Mouse (Mus musculus) heart, postnatal 0 days (tissue): ENCODE data around the gene Vac14. TPM values are rescaled to one million over a fixed set of nuclear protein-coding genes. Genes with fewer than 3 reads are reported as not detected.

ENCODE experiments used
- ATAC-seq: fragments of 200-750 bp; cut with Nextera tagmentation; 2 replicates; pipeline ENCODE4 v1.8.0; 2017; ENCODE audit warnings: low read depth, moderate number of reproducible peaks, moderate library complexity; ENCODE audit not compliant: insufficient read depth
- DNase-seq: peaks from one replicate; pipeline ENCODE4 v3.0.0-alpha.2; 2016; ENCODE audit warnings: low spot score
- H3K27ac ChIP-seq: fragments of 300-500 bp; sonication (generic); 2 replicates; pipeline ENCODE4 v1.5.1; 2014; ENCODE audit warnings: low read depth, mild to moderate bottlenecking
- H3K27me3 ChIP-seq: fragments of 300-500 bp; sonication (generic); 2 replicates; pipeline ENCODE4 v1.6.1; 2014; ENCODE audit warnings: low read length, mixed read lengths; ENCODE audit not compliant: control insufficient read depth, insufficient read depth
- H3K36me3 ChIP-seq: fragments of 300-500 bp; sonication (generic); replicated peaks from 2 replicates; pipeline ENCODE4 v1.6.1; 2014; ENCODE audit warnings: low read length, mixed read lengths; ENCODE audit not compliant: control insufficient read depth, insufficient read depth
- H3K4me1 ChIP-seq: fragments of 300-500 bp; sonication (generic); 2 replicates; pipeline ENCODE4 v1.6.1; 2014; ENCODE audit warnings: antibody characterized with exemption; ENCODE audit not compliant: control insufficient read depth, insufficient read depth
- H3K4me2 ChIP-seq: fragments of 300-500 bp; sonication (generic); 2 replicates; pipeline ENCODE4 v1.6.1; 2014; ENCODE audit warnings: low read depth, mild to moderate bottlenecking, low read length, moderate library complexity
- H3K4me3 ChIP-seq: fragments of 300-500 bp; sonication (generic); 2 replicates; pipeline ENCODE4 v1.5.1; 2014; ENCODE audit warnings: low read depth, low read length
- H3K9ac ChIP-seq: fragments of 300-500 bp; sonication (generic); replicated peaks from 2 replicates; pipeline ENCODE4 v1.6.1; 2014; ENCODE audit warnings: low read depth, low read length, mixed read lengths
- H3K9me3 ChIP-seq: fragments of 300-500 bp; sonication (generic); replicated peaks from 2 replicates; pipeline ENCODE4 v1.6.1; 2016; ENCODE audit warnings: low read length; ENCODE audit not compliant: control insufficient read depth
- CTCF ChIP-seq: IDR thresholded peaks from 2 replicates; pipeline ENCODE4 v1.5.1; 2016; ENCODE audit warnings: antibody characterized with exemption, control low read depth, low read depth
- EP300 ChIP-seq: IDR thresholded peaks from 2 replicates; pipeline ENCODE4 v1.6.1; 2016; ENCODE audit warnings: antibody characterized with exemption, low read depth
- WGBS: fragments of 180-500 bp; shearing (Covaris S2); extraction: QIAGEN DNeasy Blood & Tissue Kit; methylation state at CpG from one replicate; pipeline ENCODE4 v1.1.7; 2014; 5-methylcytosine and 5-hydroxymethylcytosine counted together
- polyA plus RNA-seq: library from polyadenylated mRNA; unstranded; fragments of >200 nt; fragmentation: Nextera tagmentation; extraction: Ambion mirVana; gene quantifications from 2 replicates; pipeline ENCODE4 v1.2.1, GENCODE M21; 2015
- total RNA-seq: library from RNA; depleted of rRNA; stranded (reverse); fragments of >200 nt; gene quantifications from 2 replicates; pipeline ENCODE4 v1.2.3, GENCODE M21; 2014; ENCODE audit warnings: low replicate concordance; rRNA removed

Vac14 gene
- total RNA-seq (13.6 and 23.2 TPM in 2 replicates), polyA plus RNA-seq (8.9 and 10.3 TPM in 2 replicates)

DNA sequence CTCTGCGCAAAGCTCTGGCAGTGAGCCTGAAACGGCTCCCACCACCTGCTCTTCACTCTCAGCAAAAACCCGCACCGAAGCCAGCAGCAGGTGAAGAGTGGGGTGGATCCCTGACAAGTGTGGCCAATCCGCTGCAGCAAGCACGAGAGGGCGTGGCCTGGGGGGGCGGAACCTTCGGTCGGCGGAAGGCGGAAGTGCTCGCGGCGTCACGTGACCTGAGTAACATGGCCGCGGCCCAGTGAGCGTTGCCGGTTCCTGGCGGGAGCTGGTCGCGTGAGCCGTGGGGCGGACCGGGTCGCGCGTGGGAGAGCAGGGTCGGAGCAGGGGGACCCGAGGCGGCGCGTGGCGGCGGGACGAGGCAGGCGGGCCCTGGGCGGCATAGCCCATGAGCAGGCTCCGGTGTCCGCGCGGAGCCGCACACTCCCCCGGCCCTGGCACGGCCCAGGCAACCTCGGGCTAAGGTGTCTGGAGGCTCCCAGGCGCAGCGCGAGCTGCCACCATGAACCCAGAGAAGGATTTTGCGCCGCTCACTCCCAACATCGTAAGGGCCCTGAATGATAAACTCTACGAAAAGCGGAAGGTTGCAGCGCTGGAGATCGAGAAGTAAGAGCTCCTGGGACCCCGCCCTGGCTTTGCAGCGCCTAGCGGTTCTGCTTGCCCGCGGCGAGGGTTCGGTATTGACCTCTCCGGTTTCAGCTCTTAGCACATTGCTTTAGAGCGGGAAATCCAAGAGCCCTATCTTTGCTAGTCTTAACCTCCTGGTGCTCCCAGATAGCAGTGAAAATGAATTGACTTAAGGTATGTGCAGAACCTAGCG is at the start of gene Vac14:
Vac14 (plus strand) TSS at position 195 of the 817 bp plus-strand sequence.
- Histone ChIP-seq H3K36me3 (no peaks in the 10 kb centered on the region), H3K27me3 (peaks cover 3% of the 10 kb centered on the region; the same call in 1 of the 2 replicates), H3K9me3 (no peaks in the 10 kb centered on the region), H3K27ac (peak within 1 kb of the TSS; percentile 52; the same call in 1 of the 2 replicates), H3K4me3 (peak within 1 kb of the TSS; percentile 90), H3K9ac (peak within 1 kb of the TSS; percentile 74), H3K4me1 (peaks cover 16% of the 10 kb centered on the region), H3K4me2 (peak within 1 kb of the TSS; percentile 98)
- peak; percentile 96 for DNase-seq
- WGBS = under 1% methylated on average over 67 of the region's 67 CpGs
- no peak for TF ChIP-seq CTCF
- TF ChIP-seq EP300 = 0 out of 2 replicates have a peak, but pooled peaks have one; percentile 3
- peak; percentile 97 for ATAC-seq

DNA sequence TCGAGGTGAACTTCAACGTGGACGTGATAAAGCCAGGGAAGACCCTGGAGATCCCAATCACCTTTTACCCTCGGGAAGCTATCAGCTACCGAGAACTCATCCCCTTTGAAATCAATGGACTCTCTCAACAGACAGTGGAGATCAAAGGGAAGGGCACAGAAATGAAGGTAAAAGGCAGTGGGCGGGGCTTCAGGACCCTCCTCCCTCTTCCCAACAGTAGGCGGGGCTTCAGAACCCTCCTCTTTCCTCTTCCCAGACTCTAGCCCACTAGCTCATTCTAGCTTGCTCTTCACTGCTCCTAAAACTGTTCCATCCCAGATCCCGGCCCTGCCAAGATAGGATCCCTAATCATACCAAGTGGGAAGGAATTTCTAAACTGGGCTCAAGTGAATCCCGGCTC is 25.7 kb upstream of the Vac14 start:
- Histone ChIP-seq H3K9ac (no peak overlapping the region), H3K36me3 (no peaks in the 10 kb centered on the region), H3K27ac (no peak overlapping the region), H3K4me2 (no peak overlapping the region), H3K9me3 (no peaks in the 10 kb centered on the region), H3K27me3 (0 out of 2 replicates have a peak, but pooled peaks cover 7% of the 10 kb centered on the region), H3K4me3 (no peak overlapping the region), H3K4me1 (no peaks in the 10 kb centered on the region)
- no peak for TF ChIP-seq EP300
- no peak for TF ChIP-seq CTCF
- ATAC-seq (no peak), DNase-seq (no peak)
- 66% methylated on average over 9 of the region's 9 CpGs for WGBS

DNA sequence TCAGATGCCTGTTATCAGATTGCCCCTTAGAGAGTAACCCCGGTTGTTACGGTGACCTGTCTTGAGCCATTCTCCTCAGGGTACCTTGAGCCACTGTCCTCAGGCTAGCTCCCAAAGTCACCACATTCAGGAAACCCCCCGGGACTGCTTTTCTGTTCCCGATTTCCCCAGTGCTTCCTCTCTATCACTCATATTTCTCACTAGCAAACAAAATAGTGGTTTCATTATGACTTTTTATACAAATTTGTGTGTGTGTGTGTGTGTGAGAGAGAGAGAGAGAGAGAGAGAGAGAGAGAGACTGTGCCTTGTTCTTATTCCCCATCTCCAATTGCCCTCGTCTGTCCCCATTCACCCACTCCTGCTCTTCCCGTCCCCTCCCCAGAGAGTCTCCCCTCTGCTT is 24.2 kb upstream of the Vac14 start:
- Histone ChIP-seq H3K4me1 (no peaks in the 10 kb centered on the region), H3K27ac (no peak overlapping the region), H3K9ac (no peak overlapping the region), H3K9me3 (no peaks in the 10 kb centered on the region), H3K27me3 (0 out of 2 replicates have a peak, but pooled peaks cover 7% of the 10 kb centered on the region), H3K4me2 (no peak overlapping the region), H3K36me3 (no peaks in the 10 kb centered on the region), H3K4me3 (no peak overlapping the region)
- ATAC-seq = no peak
- 60% methylated on average over 6 of the region's 6 CpGs for WGBS
- DNase-seq = no peak
- no peak for TF ChIP-seq CTCF
- no peak for TF ChIP-seq EP300

DNA sequence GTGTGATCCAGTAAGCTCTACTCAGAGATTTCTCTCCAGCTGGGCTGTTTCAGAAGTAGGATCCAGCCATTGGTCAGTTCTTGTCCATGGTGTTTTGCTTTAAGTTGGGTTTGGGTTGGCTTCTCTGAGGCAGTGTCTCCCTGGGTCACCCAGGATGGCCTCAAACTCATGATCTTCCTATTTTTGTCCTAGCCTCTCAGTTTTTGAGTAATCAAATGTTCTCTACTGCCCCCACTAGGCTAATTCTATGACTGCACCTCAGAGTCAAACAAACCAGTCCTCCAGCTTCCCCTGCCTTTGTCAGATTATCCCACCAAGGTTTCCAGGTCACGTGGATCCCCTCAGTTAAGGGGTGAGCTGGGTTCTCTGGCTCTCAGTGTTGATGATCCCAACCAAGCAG is 13.8 kb upstream of the Vac14 start:
- no peak overlapping the region for H3K4me3 ChIP-seq
- no peak overlapping the region for H3K27ac ChIP-seq
- H3K9ac ChIP-seq = no peak overlapping the region
- no peaks in the 10 kb centered on the region for H3K27me3 ChIP-seq
- H3K36me3 ChIP-seq = no peaks in the 10 kb centered on the region
- H3K4me2 ChIP-seq = no peak overlapping the region
- peak; percentile 15 for DNase-seq
- no peak for ATAC-seq
- H3K9me3 ChIP-seq = no peaks in the 10 kb centered on the region
- no peaks in the 10 kb centered on the region for H3K4me1 ChIP-seq
- 2% methylated on average over 1 of the region's 1 CpGs for WGBS
- TF ChIP-seq EP300 = no peak
- TF ChIP-seq CTCF = peak; percentile 39

DNA sequence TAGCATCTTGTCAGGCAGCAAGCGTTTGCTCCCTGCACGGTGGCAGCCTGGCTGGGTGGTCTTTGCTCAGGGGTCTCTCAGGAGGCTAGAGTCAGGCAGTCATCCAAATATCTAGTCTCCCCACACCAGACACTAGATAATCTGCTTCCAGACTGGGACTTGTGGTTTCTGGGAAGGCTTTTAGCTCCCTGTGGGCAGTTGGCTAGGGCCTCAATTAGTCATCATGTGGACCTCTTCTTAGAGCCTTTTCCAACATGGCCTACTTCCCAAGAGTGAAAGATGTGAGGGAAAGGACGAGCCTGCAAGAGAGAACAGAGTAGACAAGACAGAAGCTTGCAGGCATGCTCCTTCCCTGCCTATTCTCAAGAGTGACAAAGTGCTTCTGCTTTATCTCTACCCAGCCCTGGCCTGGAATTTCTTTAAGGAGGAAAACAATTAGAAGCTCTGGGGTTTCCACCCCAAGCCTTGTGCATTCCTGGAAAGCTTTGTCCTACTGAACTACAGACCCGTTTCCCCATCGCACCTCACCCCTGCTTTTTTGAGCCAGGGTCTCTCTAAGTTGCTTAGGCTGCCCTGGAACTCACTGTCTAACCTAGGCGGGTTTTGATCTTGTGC is 12.9 kb upstream of the Vac14 start:
- no peak overlapping the region for H3K27ac ChIP-seq
- 31% methylated on average over 6 of the region's 6 CpGs for WGBS
- no peak for DNase-seq
- no peaks in the 10 kb centered on the region for H3K27me3 ChIP-seq
- H3K9me3 ChIP-seq = no peaks in the 10 kb centered on the region
- ATAC-seq = no peak
- TF ChIP-seq EP300 (no peak), CTCF (no peak)
- H3K4me1 ChIP-seq = no peaks in the 10 kb centered on the region
- H3K36me3 ChIP-seq = no peaks in the 10 kb centered on the region
- no peak overlapping the region for H3K9ac ChIP-seq
- no peak overlapping the region for H3K4me2 ChIP-seq
- H3K4me3 ChIP-seq = no peak overlapping the region
